Mouse (Mus musculus) limb, embryonic 11.5 days (tissue): ENCODE measurements around the gene Larp4b. TPM values are rescaled to one million over a fixed set of nuclear protein-coding genes. Genes with fewer than 3 reads are reported as not detected.

Experiments used
- ATAC-seq: fragments of 200-750 bp; cut with Nextera tagmentation; 2 replicates; pipeline ENCODE4 v1.8.0; 2017; ENCODE audit warnings: low read depth; ENCODE audit not compliant: insufficient number of reproducible peaks, low FRiP score, low TSS enrichment
- DNase-seq: peaks from one replicate; pipeline ENCODE4 v3.0.0-alpha.2; 2015; ENCODE audit warnings: low spot score
- H3K27ac ChIP-seq: fragments of 300-500 bp; sonication (generic); replicated peaks from 2 replicates; pipeline ENCODE4 v1.5.1; 2014; ENCODE audit warnings: low read depth, mild to moderate bottlenecking, low read length
- H3K27me3 ChIP-seq: fragments of 300-500 bp; sonication (generic); 2 replicates; pipeline ENCODE4 v1.6.1; 2014; ENCODE audit warnings: mild to moderate bottlenecking, low read length, mixed read lengths; ENCODE audit not compliant: control insufficient read depth, insufficient read depth
- H3K36me3 ChIP-seq: fragments of 300-500 bp; sonication (generic); 2 replicates; pipeline ENCODE4 v1.6.1; 2014; ENCODE audit warnings: mild to moderate bottlenecking, low read length, moderate library complexity, mixed read lengths; ENCODE audit not compliant: control insufficient read depth, insufficient read depth
- H3K4me1 ChIP-seq: fragments of 300-500 bp; sonication (generic); 2 replicates; pipeline ENCODE4 v1.6.1; 2014; ENCODE audit warnings: low read length, mixed read lengths; ENCODE audit not compliant: control insufficient read depth, insufficient read depth
- H3K4me2 ChIP-seq: fragments of 300-500 bp; sonication (generic); 2 replicates; pipeline ENCODE4 v1.6.1; 2014; ENCODE audit warnings: low read depth, mild to moderate bottlenecking, moderate library complexity; ENCODE audit not compliant: severe bottlenecking
- H3K4me3 ChIP-seq: fragments of 300-500 bp; sonication (generic); 2 replicates; pipeline ENCODE4 v1.5.1; 2014; ENCODE audit warnings: low read depth, low read length
- H3K9ac ChIP-seq: fragments of 300-500 bp; sonication (generic); 2 replicates; pipeline ENCODE4 v1.6.1; 2014; ENCODE audit warnings: mild to moderate bottlenecking, low read length
- H3K9me3 ChIP-seq: fragments of 300-500 bp; sonication (generic); 2 replicates; pipeline ENCODE4 v1.6.1; 2016; ENCODE audit warnings: low read length; ENCODE audit not compliant: control insufficient read depth
- WGBS: fragments of 180-500 bp; shearing (Covaris S2); extraction: QIAGEN DNeasy Blood & Tissue Kit; methylation state at CpG from one replicate; pipeline ENCODE4 v1.1.7; 2014; 5-methylcytosine and 5-hydroxymethylcytosine counted together
- polyA plus RNA-seq: library from polyadenylated mRNA; unstranded; fragments of >200 nt; fragmentation: Nextera tagmentation; extraction: Ambion mirVana; gene quantifications from 2 replicates; pipeline ENCODE4 v1.2.1, GENCODE M21; 2014

Larp4b gene
- polyA plus RNA-seq, 1 experiment from 2014 or later, result 34.7 TPM

DNA sequence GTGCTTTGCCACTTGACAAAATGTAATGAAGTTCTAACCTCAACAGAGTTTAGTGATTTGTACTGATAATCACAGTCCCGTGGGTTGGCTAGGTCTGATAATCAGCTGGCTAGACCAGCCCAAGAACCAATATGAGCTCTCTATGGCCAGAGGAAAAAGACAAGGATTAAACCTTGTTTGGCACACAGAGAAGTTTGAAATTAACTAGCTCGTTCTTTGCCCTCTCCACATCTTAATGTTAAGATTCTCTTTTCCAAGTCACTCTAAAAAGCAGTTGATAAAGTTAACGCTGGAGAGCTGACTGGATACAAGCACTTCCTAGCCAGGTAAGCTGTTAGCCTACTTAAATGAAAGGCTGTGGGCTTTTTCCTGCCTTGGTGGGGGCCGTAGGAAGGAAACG, 81.5 kb downstream of the Larp4b start:
- Histone ChIP-seq H3K36me3 (peaks cover 5% of the 10 kb centered on the region; the same call in 1 of the 2 replicates), H3K4me2 (no peak overlapping the region), H3K27ac (no peak overlapping the region), H3K9me3 (no peaks in the 10 kb centered on the region), H3K4me3 (no peak overlapping the region), H3K9ac (no peak overlapping the region), H3K27me3 (no peaks in the 10 kb centered on the region), H3K4me1 (0 out of 2 replicates have a peak, but pooled peaks cover 6% of the 10 kb centered on the region)
- WGBS, result 95% methylated on average over 5 of the region's 5 CpGs
- ATAC-seq (no peak), DNase-seq (no peak)

DNA sequence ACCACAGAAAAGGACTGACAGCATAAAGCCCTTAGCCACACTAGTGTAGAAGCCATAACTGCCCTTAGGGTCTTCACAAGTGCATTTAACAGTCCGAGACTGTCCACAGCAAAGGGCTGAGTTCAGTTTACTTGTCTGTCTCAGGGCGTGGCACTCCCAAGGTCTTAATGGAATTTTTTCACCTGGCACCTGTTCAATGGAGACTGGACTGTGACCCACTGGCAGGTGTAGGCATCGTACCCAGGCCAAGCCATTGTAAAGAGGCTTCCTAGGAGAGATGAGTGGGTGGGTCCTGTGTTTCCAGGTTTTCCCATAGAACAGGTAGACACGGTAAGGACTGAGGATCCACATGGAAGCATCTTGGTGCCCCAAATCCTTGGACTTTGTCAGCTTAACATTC, 84.6 kb downstream of the Larp4b start:
- 89% methylated on average over 4 of the region's 4 CpGs for WGBS
- no peak overlapping the region for H3K27ac ChIP-seq
- no peak for ATAC-seq
- no peak overlapping the region for H3K4me2 ChIP-seq
- no peak for DNase-seq
- H3K9me3 ChIP-seq, result no peaks in the 10 kb centered on the region
- H3K36me3 ChIP-seq, result peaks cover 2% of the 10 kb centered on the region; the same call in 1 of the 2 replicates
- no peak overlapping the region for H3K9ac ChIP-seq
- H3K4me3 ChIP-seq, result no peak overlapping the region
- H3K27me3 ChIP-seq, result no peaks in the 10 kb centered on the region
- 0 out of 2 replicates have a peak, but pooled peaks cover 6% of the 10 kb centered on the region for H3K4me1 ChIP-seq

DNA sequence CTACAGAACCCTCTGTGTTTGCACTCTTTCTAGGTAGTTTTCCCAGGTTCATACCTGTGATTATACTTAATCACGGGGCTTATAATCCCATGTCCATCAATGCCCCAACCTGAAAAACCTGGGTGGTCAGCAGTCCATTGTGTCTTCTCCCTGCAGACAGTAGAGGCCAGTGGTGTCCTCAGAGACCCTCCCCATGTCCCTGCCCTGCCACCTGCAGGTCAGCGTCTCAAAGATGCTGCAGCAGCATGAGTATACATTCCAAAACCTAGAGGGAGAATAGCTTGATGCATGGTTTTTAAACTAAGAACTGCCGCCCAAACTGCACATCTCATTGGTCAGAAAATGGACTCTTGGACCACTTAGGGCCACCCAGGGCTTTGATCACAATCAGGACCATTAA, 85.0 kb downstream of the Larp4b start:
- Histone ChIP-seq H3K36me3 (peaks cover 2% of the 10 kb centered on the region; the same call in 1 of the 2 replicates), H3K4me2 (no peak overlapping the region), H3K9me3 (no peaks in the 10 kb centered on the region), H3K27ac (no peak overlapping the region), H3K4me3 (no peak overlapping the region), H3K9ac (no peak overlapping the region), H3K27me3 (no peaks in the 10 kb centered on the region), H3K4me1 (0 out of 2 replicates have a peak, but pooled peaks cover 6% of the 10 kb centered on the region)
- WGBS, result 68% methylated on average over 3 of the region's 3 CpGs
- ATAC-seq (no peak), DNase-seq (no peak)

DNA sequence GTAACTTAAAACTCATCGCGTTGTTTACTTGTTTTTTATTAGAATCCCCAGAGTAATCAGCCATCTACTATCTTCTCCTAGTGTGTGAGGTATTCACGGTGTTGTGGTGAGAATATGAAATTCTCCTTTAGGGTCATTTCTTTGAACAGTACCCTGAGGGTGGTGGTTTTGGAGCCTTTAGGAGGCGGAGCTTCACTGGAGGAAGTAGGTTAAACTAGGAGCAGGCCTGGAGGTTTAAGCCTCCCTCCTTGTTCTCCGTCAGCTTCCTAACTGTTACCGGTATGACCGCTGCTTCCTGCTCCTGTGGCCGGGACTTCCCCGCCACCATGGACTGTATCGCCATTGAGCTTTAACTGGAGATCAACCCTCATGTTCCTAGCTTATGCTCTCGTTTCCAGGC, 86.5 kb downstream of the Larp4b start:
- Histone ChIP-seq H3K4me3 (no peak overlapping the region), H3K4me2 (peak overlapping the region; percentile 25; the same call in 1 of the 2 replicates)

DNA sequence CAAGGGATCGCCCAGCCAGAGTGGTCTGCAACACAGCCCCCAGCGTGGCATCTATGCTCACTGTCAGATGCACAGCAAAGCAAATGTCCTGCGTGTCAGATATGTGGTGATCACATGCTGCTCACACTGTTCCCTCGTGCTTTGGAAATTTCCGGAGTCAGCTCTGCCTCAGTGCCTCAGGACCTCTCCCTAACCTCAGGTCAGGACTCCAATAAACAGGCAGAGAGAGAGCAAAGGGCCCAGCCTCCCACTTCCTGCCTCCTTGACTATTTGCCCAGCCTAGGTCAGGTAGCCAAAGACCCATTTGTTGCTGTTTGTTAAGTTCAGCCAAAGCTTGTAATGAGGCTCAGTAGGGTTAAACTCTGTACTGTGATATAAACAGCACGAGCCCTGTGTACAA, 87.4 kb downstream of the Larp4b start:
- Histone ChIP-seq H3K4me2 (no peak overlapping the region), H3K27me3 (no peaks in the 10 kb centered on the region), H3K9me3 (no peaks in the 10 kb centered on the region), H3K27ac (no peak overlapping the region), H3K4me1 (0 out of 2 replicates have a peak, but pooled peaks cover 6% of the 10 kb centered on the region), H3K4me3 (no peak overlapping the region), H3K36me3 (no peaks in the 10 kb centered on the region; the same call in 1 of the 2 replicates), H3K9ac (no peak overlapping the region)
- DNase-seq (no peak), ATAC-seq (no peak)
- WGBS, result 80% methylated on average over 6 of the region's 6 CpGs

More for the DNA sequence above, 86.5 kb downstream of the Larp4b start:
- H3K27me3 ChIP-seq, result no peaks in the 10 kb centered on the region
- H3K9me3 ChIP-seq, result no peaks in the 10 kb centered on the region
- no peak for ATAC-seq
- no peak overlapping the region for H3K9ac ChIP-seq
- WGBS, result 46% methylated on average over 11 of the region's 11 CpGs
- peaks cover 2% of the 10 kb centered on the region; the same call in 1 of the 2 replicates for H3K36me3 ChIP-seq
- H3K27ac ChIP-seq, result no peak overlapping the region
- 0 out of 2 replicates have a peak, but pooled peaks cover 6% of the 10 kb centered on the region for H3K4me1 ChIP-seq
- DNase-seq, result no peak

DNA sequence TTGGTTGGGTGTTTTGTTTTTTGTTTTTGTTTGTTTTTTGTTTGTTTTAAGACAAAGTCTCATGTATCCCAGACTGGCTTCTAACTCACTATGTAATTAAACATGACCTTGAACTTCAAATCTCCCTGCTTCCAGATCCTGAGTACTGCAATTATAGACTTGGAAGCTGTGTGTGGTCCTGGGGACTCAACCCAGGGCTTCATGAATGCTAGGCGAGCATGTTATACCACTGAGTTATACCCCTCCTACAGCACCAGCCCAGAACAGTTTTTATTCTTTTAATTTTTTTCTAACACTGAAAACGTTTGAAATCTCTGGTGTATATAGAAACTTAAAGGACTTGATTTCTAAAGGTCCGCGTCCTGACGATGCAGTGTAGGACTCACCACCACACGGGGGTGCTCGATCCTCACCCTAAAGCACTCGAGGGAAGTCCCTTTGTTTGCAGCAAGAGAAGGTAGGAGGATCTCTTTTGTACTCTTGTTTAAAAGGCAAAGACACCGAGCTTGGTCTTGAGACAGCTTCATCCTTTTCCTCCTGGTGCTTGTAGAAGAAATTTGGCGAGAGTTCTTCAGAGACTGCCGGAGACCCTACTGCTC, 88.1 kb downstream of the Larp4b start:
- Histone ChIP-seq H3K27me3 (no peaks in the 10 kb centered on the region), H3K9me3 (no peaks in the 10 kb centered on the region), H3K36me3 (no peaks in the 10 kb centered on the region), H3K4me1 (0 out of 2 replicates have a peak, but pooled peaks cover 6% of the 10 kb centered on the region), H3K4me2 (no peak overlapping the region), H3K27ac (no peak overlapping the region), H3K9ac (no peak overlapping the region), H3K4me3 (no peak overlapping the region)
- 18% methylated on average over 11 of the region's 11 CpGs for WGBS
- peak; percentile 87 for DNase-seq
- peak; percentile 51; the same call in 1 of the 2 replicates for ATAC-seq

DNA sequence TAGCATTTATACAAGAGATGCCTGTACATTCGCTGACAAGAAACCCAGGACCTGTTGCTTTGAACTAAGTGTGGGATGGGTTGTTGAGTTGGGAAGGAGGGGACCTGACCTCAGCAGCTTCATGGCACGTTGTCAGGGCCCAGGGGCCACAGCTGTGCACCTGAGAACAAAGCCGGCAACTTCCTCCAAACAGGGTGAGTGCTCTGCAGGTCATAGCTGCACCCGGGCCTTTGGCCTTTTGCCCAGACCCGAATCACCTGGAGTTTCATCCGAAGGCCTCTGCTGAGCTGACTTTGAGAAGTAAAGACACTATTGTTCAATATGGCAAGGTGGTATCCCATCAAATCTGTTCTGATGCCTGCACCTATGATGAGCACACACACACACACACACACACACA, 90.6 kb downstream of the Larp4b start:
- Histone ChIP-seq H3K27me3 (no peaks in the 10 kb centered on the region), H3K4me3 (no peak overlapping the region), H3K27ac (no peak overlapping the region), H3K9ac (no peak overlapping the region), H3K36me3 (no peaks in the 10 kb centered on the region), H3K4me1 (0 out of 2 replicates have a peak, but pooled peaks cover 8% of the 10 kb centered on the region), H3K9me3 (no peaks in the 10 kb centered on the region), H3K4me2 (no peak overlapping the region)
- WGBS, result 79% methylated on average over 6 of the region's 6 CpGs
- ATAC-seq, result no peak
- no peak for DNase-seq

DNA sequence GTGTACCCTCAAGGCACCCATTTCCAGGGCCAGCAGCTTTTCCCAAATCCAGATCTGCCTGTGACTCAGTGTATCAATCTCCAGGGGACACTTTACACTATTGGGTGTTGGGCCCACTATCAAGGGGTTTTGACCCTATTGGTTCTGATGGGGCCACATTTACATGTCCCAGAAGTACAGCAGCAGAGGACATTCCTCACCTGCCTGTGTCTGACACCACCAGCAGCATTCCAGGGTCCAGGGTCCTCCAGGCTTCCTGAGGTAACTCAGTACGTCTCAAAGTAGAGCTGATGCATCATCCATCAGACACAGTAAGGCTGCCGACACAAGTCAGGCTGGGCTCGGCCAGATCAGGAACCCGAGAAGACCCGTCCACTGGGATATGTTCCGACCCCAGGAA, 91.0 kb downstream of the Larp4b start:
- no peak overlapping the region for H3K4me2 ChIP-seq
- H3K4me3 ChIP-seq, result no peak overlapping the region
- DNase-seq (no peak), ATAC-seq (no peak)
- 85% methylated on average over 6 of the region's 6 CpGs for WGBS
- no peak overlapping the region for H3K27ac ChIP-seq
- H3K27me3 ChIP-seq, result no peaks in the 10 kb centered on the region
- H3K9me3 ChIP-seq, result no peaks in the 10 kb centered on the region
- H3K4me1 ChIP-seq, result 0 out of 2 replicates have a peak, but pooled peaks cover 6% of the 10 kb centered on the region
- no peak overlapping the region for H3K9ac ChIP-seq
- no peaks in the 10 kb centered on the region for H3K36me3 ChIP-seq
